Mouse (Mus musculus): ENCODE results near the gene D10Wsu102e. TPM values are rescaled to one million over a fixed set of nuclear protein-coding genes. Genes with fewer than 3 reads are reported as not detected.

D10Wsu102e gene
- total and polyA plus RNA-seq, 3 experiments: 0.14 to 0.57 (median 0.45) TPM

GRCm38 (mm10) chr10:83376911-83377682 lies 17.1 kb downstream of the D10Wsu102e start:
- no peaks in the 10 kb centered on the region for H3K27me3 ChIP-seq (ENCODE audit: control insufficient read depth, insufficient read depth, low read length)
- no peaks in the 10 kb centered on the region for H3K79me2 ChIP-seq (replicated peaks; ENCODE audit: control insufficient read depth, insufficient read depth, low read length)
- H3K4me1 ChIP-seq (ENCODE audit: control insufficient read depth, insufficient read depth, low read length): no peaks in the 10 kb centered on the region
- no peak overlapping the region for H3K27ac ChIP-seq
- DNase-seq: no peak
- H3K36me3 ChIP-seq (ENCODE audit: control insufficient read depth, insufficient read depth, low read length): no peaks in the 10 kb centered on the region
- 52% methylated on average over 8 of the region's 8 CpGs for WGBS
- intact Hi-C loops (cut with DNase I): no loop called here
- H3K9ac ChIP-seq (ENCODE audit: low read depth, low read length): no peak overlapping the region
- TF ChIP-seq POLR2A (IDR thresholded peaks at IDR 0.05; ENCODE audit: insufficient read depth, low read depth, low read length) (no peak), CTCF (IDR thresholded peaks at IDR 0.05) (no peak), EP300 (IDR thresholded peaks at IDR 0.05; ENCODE audit: insufficient read depth, low read depth, low read length) (no peak)
- H3K4me3 ChIP-seq: no peak overlapping the region

- Histone ChIP-seq H3K27me3 (ENCODE audit: control insufficient read depth, insufficient read depth, low read length) (no peaks in the 10 kb centered on the region), H3K4me1 (ENCODE audit: control insufficient read depth, insufficient read depth, low read length) (no peaks in the 10 kb centered on the region), H3K9ac (ENCODE audit: low read depth, low read length) (no peak overlapping the region), H3K27ac (no peak overlapping the region), H3K4me3 (no peak overlapping the region), H3K79me2 (replicated peaks; ENCODE audit: control insufficient read depth, insufficient read depth, low read length) (no peaks in the 10 kb centered on the region), H3K36me3 (ENCODE audit: control insufficient read depth, insufficient read depth, low read length) (no peaks in the 10 kb centered on the region)
- DNase-seq: no peak
- intact Hi-C loops (cut with DNase I): no loop called here
- TF ChIP-seq POLR2A (IDR thresholded peaks at IDR 0.05; ENCODE audit: insufficient read depth, low read depth, low read length) (no peak), EP300 (IDR thresholded peaks at IDR 0.05; ENCODE audit: insufficient read depth, low read depth, low read length) (no peak), CTCF (IDR thresholded peaks at IDR 0.05) (no peak)
- WGBS: 48% methylated on average over 9 of the region's 9 CpGs
These were observed 18.2 kb downstream of the D10Wsu102e start for GRCm38 (mm10) chr10:83378083-83378833.

DNA sequence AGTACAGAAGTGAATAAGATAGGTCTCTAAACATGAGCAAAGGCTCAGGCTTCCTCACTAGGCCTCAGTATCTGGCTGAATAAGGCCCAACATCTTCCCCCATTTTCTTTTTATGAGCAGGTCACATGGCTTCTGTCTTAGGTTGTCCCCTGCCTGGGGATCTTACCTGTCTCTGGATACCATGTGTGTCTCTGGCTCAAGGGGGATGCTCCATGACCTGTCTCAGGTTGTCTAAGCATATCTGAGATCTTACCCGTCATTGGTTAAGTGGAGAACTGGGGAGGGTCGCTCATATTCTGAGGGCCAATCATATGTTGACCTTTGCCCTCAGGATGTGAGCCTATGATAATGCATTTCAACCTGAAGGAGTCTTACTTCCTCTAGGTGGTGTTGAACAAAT lies 20.5 kb downstream of the D10Wsu102e start:
- intact Hi-C loops (cut with DNase I): no loop called here
- H3K27ac ChIP-seq: no peak overlapping the region
- DNase-seq: no peak
- H3K9ac ChIP-seq (ENCODE audit: low read depth, low read length): no peak overlapping the region
- H3K27me3 ChIP-seq (ENCODE audit: control insufficient read depth, insufficient read depth, low read length): no peaks in the 10 kb centered on the region
- H3K79me2 ChIP-seq (replicated peaks; ENCODE audit: control insufficient read depth, insufficient read depth, low read length): no peaks in the 10 kb centered on the region
- TF ChIP-seq EP300 (IDR thresholded peaks at IDR 0.05; ENCODE audit: insufficient read depth, low read depth, low read length) (no peak), CTCF (IDR thresholded peaks at IDR 0.05) (no peak), POLR2A (IDR thresholded peaks at IDR 0.05; ENCODE audit: insufficient read depth, low read depth, low read length) (no peak)
- WGBS: 84% methylated on average over 2 of the region's 2 CpGs
- H3K4me3 ChIP-seq: no peak overlapping the region
- no peaks in the 10 kb centered on the region for H3K4me1 ChIP-seq (ENCODE audit: control insufficient read depth, insufficient read depth, low read length)
- no peaks in the 10 kb centered on the region for H3K36me3 ChIP-seq (ENCODE audit: control insufficient read depth, insufficient read depth, low read length)

DNA sequence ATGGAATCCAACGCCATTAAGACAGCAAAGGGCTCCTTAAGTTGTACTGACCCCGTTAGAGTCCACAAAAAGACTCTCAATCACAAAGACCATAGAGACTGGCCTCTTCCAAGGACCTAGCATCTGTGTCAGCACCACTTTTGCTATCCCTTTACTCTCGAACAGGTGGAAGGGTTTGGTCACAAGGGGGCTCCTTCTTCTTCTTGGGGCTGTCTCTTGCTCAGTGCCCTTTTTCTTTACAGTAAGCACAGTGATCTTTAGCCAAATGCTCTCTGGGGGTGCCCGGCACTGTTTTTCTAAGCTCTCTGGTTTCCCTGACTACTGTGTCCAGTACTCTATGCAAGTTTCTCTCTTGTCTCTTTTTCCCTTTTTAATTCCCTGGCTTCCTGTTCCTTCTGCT lies 22.5 kb downstream of the D10Wsu102e start:
- Histone ChIP-seq H3K27ac (no peak overlapping the region), H3K79me2 (replicated peaks; ENCODE audit: control insufficient read depth, insufficient read depth, low read length) (no peaks in the 10 kb centered on the region), H3K36me3 (ENCODE audit: control insufficient read depth, insufficient read depth, low read length) (no peaks in the 10 kb centered on the region), H3K4me1 (ENCODE audit: control insufficient read depth, insufficient read depth, low read length) (no peaks in the 10 kb centered on the region), H3K9ac (ENCODE audit: low read depth, low read length) (no peak overlapping the region), H3K27me3 (ENCODE audit: control insufficient read depth, insufficient read depth, low read length) (no peaks in the 10 kb centered on the region), H3K4me3 (no peak overlapping the region)
- 84% methylated on average over 4 of the region's 4 CpGs for WGBS
- DNase-seq: no peak
- intact Hi-C loops (cut with DNase I): no loop called here
- no peak for TF ChIP-seq CTCF (IDR thresholded peaks at IDR 0.05)
- TF ChIP-seq POLR2A (IDR thresholded peaks at IDR 0.05; ENCODE audit: insufficient read depth, low read depth, low read length): no peak
- TF ChIP-seq EP300 (IDR thresholded peaks at IDR 0.05; ENCODE audit: insufficient read depth, low read depth, low read length): no peak

DNA sequence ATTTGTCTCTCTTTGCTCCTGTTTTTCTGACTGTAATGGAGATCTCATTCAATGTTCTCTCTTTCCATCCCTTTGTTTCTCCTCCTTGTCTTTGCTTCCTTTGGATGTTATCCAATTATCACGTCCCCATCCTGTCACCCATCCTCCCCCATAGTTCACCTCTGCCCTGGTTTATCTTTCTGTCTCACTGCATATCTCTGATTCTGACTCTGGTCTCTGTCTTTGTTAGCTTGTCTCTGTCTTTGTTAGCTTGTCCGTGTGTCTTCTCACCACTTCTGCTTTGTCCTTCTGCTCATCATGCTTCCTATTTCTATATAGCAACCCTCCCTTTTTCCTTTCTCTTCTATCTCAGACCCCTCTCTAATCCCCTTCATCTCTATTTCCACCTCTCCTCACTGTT lies 23.0 kb downstream of the D10Wsu102e start:
- H3K36me3 ChIP-seq (ENCODE audit: control insufficient read depth, insufficient read depth, low read length): no peaks in the 10 kb centered on the region
- WGBS: 51% methylated on average over 2 of the region's 2 CpGs
- no peak overlapping the region for H3K4me3 ChIP-seq
- no peaks in the 10 kb centered on the region for H3K27me3 ChIP-seq (ENCODE audit: control insufficient read depth, insufficient read depth, low read length)
- intact Hi-C loops (cut with DNase I): no loop called here
- H3K79me2 ChIP-seq (replicated peaks; ENCODE audit: control insufficient read depth, insufficient read depth, low read length): no peaks in the 10 kb centered on the region
- H3K9ac ChIP-seq (ENCODE audit: low read depth, low read length): no peak overlapping the region
- no peaks in the 10 kb centered on the region for H3K4me1 ChIP-seq (ENCODE audit: control insufficient read depth, insufficient read depth, low read length)
- H3K27ac ChIP-seq: no peak overlapping the region
- TF ChIP-seq POLR2A (IDR thresholded peaks at IDR 0.05; ENCODE audit: insufficient read depth, low read depth, low read length) (no peak), EP300 (IDR thresholded peaks at IDR 0.05; ENCODE audit: insufficient read depth, low read depth, low read length) (no peak), CTCF (IDR thresholded peaks at IDR 0.05) (no peak)
- DNase-seq: no peak

DNA sequence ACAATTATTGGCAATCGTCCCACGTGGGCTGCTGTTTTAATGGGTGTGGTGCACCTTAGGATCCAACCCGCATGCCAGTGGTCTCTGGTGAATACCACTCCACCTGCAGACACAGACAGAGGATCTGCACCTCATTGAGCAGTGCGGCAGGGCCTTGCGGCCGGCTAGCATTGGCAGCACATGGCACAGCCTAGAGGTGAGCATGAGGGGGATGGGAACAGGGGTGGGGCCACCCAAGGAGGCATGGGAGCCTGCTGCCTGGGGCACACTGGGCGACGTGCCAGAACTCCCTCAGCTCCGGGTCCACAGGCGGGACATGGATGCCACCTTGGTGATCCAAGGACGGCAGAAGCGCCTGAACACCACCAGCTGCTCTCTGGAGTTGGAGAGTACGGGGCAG lies 23.8 kb downstream of the D10Wsu102e start:
- no peak for DNase-seq
- Histone ChIP-seq H3K27ac (no peak overlapping the region), H3K79me2 (replicated peaks; ENCODE audit: control insufficient read depth, insufficient read depth, low read length) (no peaks in the 10 kb centered on the region), H3K4me1 (ENCODE audit: control insufficient read depth, insufficient read depth, low read length) (no peaks in the 10 kb centered on the region), H3K27me3 (ENCODE audit: control insufficient read depth, insufficient read depth, low read length) (no peaks in the 10 kb centered on the region), H3K36me3 (ENCODE audit: control insufficient read depth, insufficient read depth, low read length) (no peaks in the 10 kb centered on the region), H3K4me3 (no peak overlapping the region), H3K9ac (ENCODE audit: low read depth, low read length) (no peak overlapping the region)
- TF ChIP-seq EP300 (IDR thresholded peaks at IDR 0.05; ENCODE audit: insufficient read depth, low read depth, low read length): no peak
- 90% methylated on average over 12 of the region's 13 CpGs for WGBS
- intact Hi-C loops (cut with DNase I): no loop called here
